Mouse (Mus musculus): Measurements from ENCODE around the gene Spata20. TPM values are rescaled to one million over a fixed set of nuclear protein-coding genes. Genes with fewer than 3 reads are reported as not detected.

The Spata20 gene
- polyA plus RNA-seq, 1 experiment from 2014 or later, result 1.2 TPM

DNA sequence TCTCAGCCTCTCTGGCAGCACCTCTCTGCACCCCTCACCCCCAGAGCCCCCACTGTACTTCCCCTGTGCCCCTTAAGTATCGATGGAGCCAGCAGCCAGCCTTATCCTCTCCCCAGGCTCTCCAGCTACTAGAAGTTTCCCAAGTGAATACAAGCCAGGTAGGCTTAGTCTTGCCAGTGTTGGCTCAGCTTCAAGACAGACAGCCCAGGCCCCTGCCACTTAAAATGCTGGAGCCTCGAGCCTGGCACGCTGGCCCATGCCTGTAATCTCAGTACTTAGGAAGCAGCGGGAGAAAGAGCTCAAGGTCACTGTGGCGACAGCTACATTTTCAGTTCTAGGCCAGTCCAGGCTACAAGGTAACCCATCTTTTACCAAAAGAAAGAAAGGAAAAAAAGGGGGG, 36.1 kb downstream of the Spata20 start:
- no peaks in the 10 kb centered on the region for H3K27me3 ChIP-seq
- H3K9me3 ChIP-seq (replicated peaks), result no peaks in the 10 kb centered on the region
- peaks cover 44% of the 10 kb centered on the region for H3K4me1 ChIP-seq
- peak overlapping the region; percentile 29; the same call in 1 of the 2 replicates for H3K27ac ChIP-seq (replicated peaks)
- no peak for ATAC-seq (ENCODE audit: insufficient number of reproducible peaks, low FRiP score, low TSS enrichment, low read depth)
- WGBS, result 54% methylated on average over 5 of the region's 5 CpGs
- no peak overlapping the region for H3K4me2 ChIP-seq (replicated peaks)
- no peak overlapping the region for H3K4me3 ChIP-seq (replicated peaks)
- no peak overlapping the region for H3K9ac ChIP-seq
- peaks cover 11% of the 10 kb centered on the region; the same call in 1 of the 2 replicates for H3K36me3 ChIP-seq

DNA sequence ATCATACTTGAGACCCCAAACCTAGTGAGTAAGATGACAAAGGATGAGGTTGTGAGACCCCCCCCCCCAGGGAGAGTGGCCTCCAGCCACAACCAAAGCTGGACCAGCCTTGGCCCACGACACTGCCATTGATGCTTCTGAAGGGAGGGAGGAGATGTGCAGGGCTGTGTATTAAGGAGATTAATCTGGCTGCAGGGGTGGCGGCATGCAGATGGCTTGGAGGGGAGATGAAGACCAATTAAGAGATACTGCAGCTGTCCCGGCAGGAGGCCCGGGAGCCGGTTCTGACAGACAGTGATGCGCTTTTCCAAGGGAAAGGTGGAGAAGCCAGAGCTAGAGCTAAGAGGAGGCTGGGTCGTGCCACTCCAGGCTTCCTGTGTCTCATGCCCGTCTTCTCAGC, 36.7 kb downstream of the Spata20 start:
- H3K36me3 ChIP-seq, result peaks cover 8% of the 10 kb centered on the region; the same call in 1 of the 2 replicates
- H3K4me1 ChIP-seq, result peaks cover 43% of the 10 kb centered on the region
- no peaks in the 10 kb centered on the region for H3K27me3 ChIP-seq
- no peak overlapping the region for H3K27ac ChIP-seq (replicated peaks)
- 52% methylated on average over 8 of the region's 8 CpGs for WGBS
- no peak for ATAC-seq (ENCODE audit: insufficient number of reproducible peaks, low FRiP score, low TSS enrichment, low read depth)
- H3K9me3 ChIP-seq (replicated peaks), result no peaks in the 10 kb centered on the region
- H3K4me3 ChIP-seq (replicated peaks), result no peak overlapping the region
- H3K4me2 ChIP-seq (replicated peaks), result no peak overlapping the region
- no peak overlapping the region for H3K9ac ChIP-seq

DNA sequence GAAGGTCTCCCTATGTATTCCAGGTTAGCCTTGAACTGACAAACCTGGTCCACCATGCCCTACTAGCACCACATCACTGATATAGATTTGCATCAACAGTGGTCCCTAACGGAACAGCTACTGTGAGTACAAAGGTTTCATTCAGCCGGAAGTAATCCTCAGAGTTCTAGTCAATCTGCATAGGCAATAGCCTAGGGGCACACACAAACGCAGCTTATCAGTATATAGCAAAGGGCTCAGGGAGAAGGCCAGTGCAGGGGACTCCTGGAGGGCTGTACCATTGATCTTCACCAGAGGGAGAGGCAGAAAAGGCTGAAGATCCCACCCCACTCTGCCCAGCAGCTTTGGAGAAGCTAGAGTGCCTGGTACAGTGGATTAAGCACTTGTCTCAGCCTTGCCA, 39.0 kb downstream of the Spata20 start:
- WGBS, result 26% methylated on average over 3 of the region's 3 CpGs
- Histone ChIP-seq H3K27me3 (no peaks in the 10 kb centered on the region), H3K4me2 (replicated peaks) (no peak overlapping the region), H3K9ac (no peak overlapping the region), H3K9me3 (replicated peaks) (no peaks in the 10 kb centered on the region), H3K4me1 (peaks cover 58% of the 10 kb centered on the region), H3K27ac (replicated peaks) (0 out of 2 replicates have a peak overlapping the region, but pooled peaks have one; percentile 7), H3K4me3 (replicated peaks) (no peak overlapping the region), H3K36me3 (peaks cover 16% of the 10 kb centered on the region; the same call in 1 of the 2 replicates)
- ATAC-seq (ENCODE audit: insufficient number of reproducible peaks, low FRiP score, low TSS enrichment, low read depth), result no peak

DNA sequence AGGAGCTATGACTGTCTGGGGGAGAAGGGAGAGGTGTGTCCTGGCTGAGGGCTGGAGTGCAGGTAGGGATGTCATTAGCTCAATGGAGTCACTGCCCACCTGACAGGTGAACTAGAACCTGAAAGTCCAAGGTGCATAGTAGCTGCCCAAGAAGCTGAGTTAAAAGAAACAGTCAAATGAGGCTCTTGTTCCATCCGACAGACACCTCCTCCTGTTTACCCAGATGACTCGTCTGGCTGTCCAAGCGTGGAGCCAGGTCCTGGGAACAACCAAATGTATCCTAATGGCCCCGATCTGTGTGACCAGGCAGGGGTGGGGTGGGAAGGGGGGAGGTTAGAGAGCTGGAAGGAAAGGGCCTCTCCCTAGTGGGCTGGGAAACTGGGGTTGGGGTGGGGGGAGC, 40.7 kb downstream of the Spata20 start:
- Histone ChIP-seq H3K27me3 (no peaks in the 10 kb centered on the region), H3K4me3 (replicated peaks) (no peak overlapping the region), H3K27ac (replicated peaks) (no peak overlapping the region), H3K9me3 (replicated peaks) (no peaks in the 10 kb centered on the region), H3K4me1 (peaks cover 46% of the 10 kb centered on the region), H3K4me2 (replicated peaks) (no peak overlapping the region), H3K9ac (no peak overlapping the region), H3K36me3 (peaks cover 26% of the 10 kb centered on the region; the same call in 1 of the 2 replicates)
- WGBS, result 39% methylated on average over 4 of the region's 4 CpGs
- no peak for ATAC-seq (ENCODE audit: insufficient number of reproducible peaks, low FRiP score, low TSS enrichment, low read depth)

DNA sequence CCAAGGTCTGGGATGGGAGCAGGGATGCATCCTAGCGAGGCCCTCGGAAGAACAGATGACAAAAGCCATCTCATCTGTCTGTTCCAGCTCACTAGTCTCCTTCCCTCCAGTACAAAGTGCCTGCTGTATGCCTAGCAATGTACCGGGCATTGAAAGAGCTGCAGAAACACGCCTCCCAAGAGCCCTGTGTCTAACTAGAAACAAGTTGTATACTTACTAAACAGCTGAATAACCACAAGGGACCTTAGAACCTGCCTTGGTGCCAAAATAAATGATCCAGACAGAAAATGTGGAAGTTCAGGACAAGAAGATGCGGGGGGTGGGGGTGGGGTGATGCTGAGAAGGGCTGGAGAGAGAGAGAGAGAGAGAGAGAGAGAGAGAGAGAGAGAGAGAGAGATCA, 41.1 kb downstream of the Spata20 start:
- no peaks in the 10 kb centered on the region for H3K27me3 ChIP-seq
- ATAC-seq (ENCODE audit: insufficient number of reproducible peaks, low FRiP score, low TSS enrichment, low read depth), result no peak
- H3K27ac ChIP-seq (replicated peaks), result no peak overlapping the region
- H3K4me2 ChIP-seq (replicated peaks), result no peak overlapping the region
- 44% methylated on average over 5 of the region's 5 CpGs for WGBS
- H3K4me3 ChIP-seq (replicated peaks), result no peak overlapping the region
- H3K36me3 ChIP-seq, result peaks cover 26% of the 10 kb centered on the region; the same call in 1 of the 2 replicates
- no peak overlapping the region for H3K9ac ChIP-seq
- peaks cover 42% of the 10 kb centered on the region for H3K4me1 ChIP-seq
- H3K9me3 ChIP-seq (replicated peaks), result no peaks in the 10 kb centered on the region

DNA sequence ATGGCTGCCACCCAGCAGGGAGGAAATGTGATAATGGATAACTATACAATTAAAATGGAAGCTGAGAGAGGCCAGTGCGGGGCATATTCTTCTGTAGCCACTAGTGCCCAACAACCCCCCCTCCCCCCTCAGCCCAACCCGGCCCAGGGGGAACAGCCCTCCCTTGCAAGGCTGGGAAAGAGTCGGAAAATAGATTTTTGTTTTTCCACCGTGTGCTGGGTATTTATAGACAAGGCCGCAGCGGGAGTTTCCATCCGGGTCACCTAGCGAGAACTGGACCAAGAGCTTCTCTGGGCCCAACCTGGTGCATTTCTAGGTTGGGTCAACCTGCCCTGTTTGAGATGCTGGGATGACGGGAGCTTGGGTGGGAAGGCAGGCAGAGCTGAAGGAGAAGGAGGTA, 44.2 kb downstream of the Spata20 start:
- no peaks in the 10 kb centered on the region for H3K27me3 ChIP-seq
- 75% methylated on average over 9 of the region's 9 CpGs for WGBS
- no peak for ATAC-seq (ENCODE audit: insufficient number of reproducible peaks, low FRiP score, low TSS enrichment, low read depth)
- no peak overlapping the region for H3K4me2 ChIP-seq (replicated peaks)
- peaks cover 30% of the 10 kb centered on the region for H3K36me3 ChIP-seq
- no peak overlapping the region for H3K9ac ChIP-seq
- no peak overlapping the region for H3K4me3 ChIP-seq (replicated peaks)
- peaks cover 35% of the 10 kb centered on the region for H3K4me1 ChIP-seq
- no peaks in the 10 kb centered on the region for H3K9me3 ChIP-seq (replicated peaks)
- no peak overlapping the region for H3K27ac ChIP-seq (replicated peaks)

DNA sequence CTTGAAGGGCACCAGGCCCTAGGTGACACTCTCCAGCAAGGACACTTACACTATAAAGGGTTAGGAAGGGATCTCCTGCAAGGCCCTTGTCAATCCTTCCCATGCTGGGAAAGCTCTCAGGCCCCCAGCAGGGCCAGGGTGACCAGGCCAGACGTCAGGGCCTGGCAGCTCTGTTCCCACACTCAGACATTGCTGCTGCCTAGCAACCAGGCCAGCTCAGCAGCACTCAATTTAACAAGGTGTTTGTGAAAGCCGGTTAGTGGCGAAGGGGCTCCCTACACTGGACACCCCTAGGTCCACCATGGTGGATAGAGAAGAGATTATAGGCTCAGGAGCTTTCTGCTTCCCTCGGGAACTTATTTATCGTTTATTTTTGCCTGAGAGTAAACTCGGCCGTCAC, 44.9 kb downstream of the Spata20 start:
- 56% methylated on average over 7 of the region's 7 CpGs for WGBS
- Histone ChIP-seq H3K36me3 (peaks cover 30% of the 10 kb centered on the region), H3K9me3 (replicated peaks) (no peaks in the 10 kb centered on the region), H3K4me2 (replicated peaks) (no peak overlapping the region), H3K27me3 (no peaks in the 10 kb centered on the region), H3K27ac (replicated peaks) (no peak overlapping the region), H3K9ac (no peak overlapping the region; the same call in 1 of the 2 replicates), H3K4me3 (replicated peaks) (no peak overlapping the region), H3K4me1 (peaks cover 34% of the 10 kb centered on the region)
- no peak for ATAC-seq (ENCODE audit: insufficient number of reproducible peaks, low FRiP score, low TSS enrichment, low read depth)

DNA sequence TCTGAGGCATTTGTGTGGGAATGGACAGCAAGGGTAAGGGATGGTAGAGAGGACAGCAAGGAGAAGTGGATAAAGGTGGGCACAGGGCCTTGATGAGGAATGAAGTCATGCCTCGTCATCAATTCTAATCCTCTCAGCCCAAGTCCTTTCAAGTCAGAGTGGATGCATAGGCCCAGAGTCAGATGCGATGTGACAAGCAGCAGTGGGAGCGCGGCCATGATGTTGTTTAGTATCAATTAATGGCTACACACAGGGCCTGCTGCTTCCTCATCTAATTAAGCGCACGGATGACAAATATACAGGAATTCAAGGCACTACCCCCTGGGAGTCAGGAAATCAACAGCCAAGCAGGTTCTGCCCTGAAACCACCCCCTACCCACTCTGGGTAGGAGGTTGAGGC, 45.6 kb downstream of the Spata20 start:
- Histone ChIP-seq H3K27ac (replicated peaks) (no peak overlapping the region), H3K4me1 (peaks cover 27% of the 10 kb centered on the region), H3K9me3 (replicated peaks) (no peaks in the 10 kb centered on the region), H3K4me3 (replicated peaks) (no peak overlapping the region), H3K27me3 (no peaks in the 10 kb centered on the region), H3K36me3 (peaks cover 30% of the 10 kb centered on the region), H3K9ac (no peak overlapping the region), H3K4me2 (replicated peaks) (no peak overlapping the region)
- ATAC-seq (ENCODE audit: insufficient number of reproducible peaks, low FRiP score, low TSS enrichment, low read depth), result no peak
- WGBS, result 86% methylated on average over 6 of the region's 6 CpGs

DNA sequence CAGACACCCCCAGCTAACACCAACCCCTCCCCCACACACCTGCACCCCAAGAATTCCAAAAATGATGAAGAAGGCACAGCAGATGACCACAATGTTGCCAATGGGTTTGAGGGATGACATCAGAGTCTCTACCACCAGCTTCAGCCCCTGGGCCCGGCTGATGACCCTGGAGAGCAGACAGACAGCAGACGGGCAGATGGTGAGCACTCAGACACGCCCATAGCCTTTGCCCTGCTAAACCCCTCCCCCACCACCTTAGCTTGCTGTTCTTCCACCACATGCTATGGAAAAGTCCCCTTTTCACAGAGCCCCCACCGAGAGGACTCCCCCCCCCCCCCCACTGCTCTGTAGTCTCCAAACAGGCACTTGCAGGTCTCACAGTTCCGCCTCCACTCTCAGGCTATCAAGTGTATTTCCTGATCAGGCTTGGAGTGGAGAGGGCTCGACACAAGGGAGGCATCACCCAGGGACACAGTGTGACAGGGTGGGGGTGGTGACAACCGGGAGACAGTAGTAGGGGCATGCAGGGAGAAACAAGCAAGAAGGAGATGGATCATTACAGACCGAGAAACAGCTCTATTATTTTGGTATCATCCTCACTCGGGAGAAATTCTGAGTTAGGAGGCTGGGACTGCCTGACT, 56.8 kb downstream of the Spata20 start:
- WGBS, result 22% methylated on average over 9 of the region's 9 CpGs
- Histone ChIP-seq H3K9ac (no peak overlapping the region), H3K4me3 (replicated peaks) (no peak overlapping the region), H3K27me3 (no peaks in the 10 kb centered on the region), H3K4me2 (replicated peaks) (no peak overlapping the region), H3K27ac (replicated peaks) (peak overlapping the region; percentile 87), H3K4me1 (peaks cover 53% of the 10 kb centered on the region), H3K36me3 (peaks cover 46% of the 10 kb centered on the region), H3K9me3 (replicated peaks) (no peaks in the 10 kb centered on the region)
- ATAC-seq (ENCODE audit: insufficient number of reproducible peaks, low FRiP score, low TSS enrichment, low read depth), result peak; percentile 9; the same call in 1 of the 2 replicates

Other genes starting within 250 kb of the Spata20 start
- 6.5 and 6.8 TPM in 2 replicates for gene Wfikkn2, start 240.2 kb downstream of the Spata20 start, polyA plus RNA-seq (2015; fragmentation: Nextera tagmentation; extraction: Ambion mirVana)
- gene Gm21885, start 204.3 kb downstream of the Spata20 start, polyA plus RNA-seq (2015; fragmentation: Nextera tagmentation; extraction: Ambion mirVana), result 0.60 TPM in 1 of 2 replicates, not detected in the other
- 106 and 112 TPM in 2 replicates for gene Luc7l3, start 164.2 kb downstream of the Spata20 start, polyA plus RNA-seq (2015; fragmentation: Nextera tagmentation; extraction: Ambion mirVana)
- gene Ankrd40, start 158.2 kb downstream of the Spata20 start, polyA plus RNA-seq (2015; fragmentation: Nextera tagmentation; extraction: Ambion mirVana), result 22.9 and 24.5 TPM in 2 replicates
- 2.8 and 4.4 TPM in 2 replicates for gene Abcc3, start 93.2 kb downstream of the Spata20 start, polyA plus RNA-seq (2015; fragmentation: Nextera tagmentation; extraction: Ambion mirVana)
- gene Cacna1g, start 12.0 kb downstream of the Spata20 start, polyA plus RNA-seq (2015; fragmentation: Nextera tagmentation; extraction: Ambion mirVana), result 29.1 and 30.3 TPM in 2 replicates
- 11.7 and 11.8 TPM in 2 replicates for gene Epn3, start 13.8 kb upstream of the Spata20 start, polyA plus RNA-seq (2015; fragmentation: Nextera tagmentation; extraction: Ambion mirVana)
- gene Mycbpap, start 35.6 kb upstream of the Spata20 start, polyA plus RNA-seq (2015; fragmentation: Nextera tagmentation; extraction: Ambion mirVana), result 4.0 and 5.8 TPM in 2 replicates
- gene Rsad1, start 63.1 kb upstream of the Spata20 start, polyA plus RNA-seq (2015; fragmentation: Nextera tagmentation; extraction: Ambion mirVana), result 4.3 and 5.4 TPM in 2 replicates
- 7.5 and 12.0 TPM in 2 replicates for gene Chad, start 78.9 kb upstream of the Spata20 start, polyA plus RNA-seq (2015; fragmentation: Nextera tagmentation; extraction: Ambion mirVana)
- 5.9 and 6.1 TPM in 2 replicates for gene Acsf2, start 115.7 kb upstream of the Spata20 start, polyA plus RNA-seq (2015; fragmentation: Nextera tagmentation; extraction: Ambion mirVana)
- gene Lrrc59, start 143.6 kb upstream of the Spata20 start, polyA plus RNA-seq (2015; fragmentation: Nextera tagmentation; extraction: Ambion mirVana), result 209 and 216 TPM in 2 replicates
- gene Mrpl27, start 167.6 kb upstream of the Spata20 start, polyA plus RNA-seq (2015; fragmentation: Nextera tagmentation; extraction: Ambion mirVana), result 138 and 141 TPM in 2 replicates
- gene Eme1, start 167.8 kb upstream of the Spata20 start, polyA plus RNA-seq (2015; fragmentation: Nextera tagmentation; extraction: Ambion mirVana), result 12.9 and 15.8 TPM in 2 replicates
- gene Xylt2, start 191.3 kb upstream of the Spata20 start, polyA plus RNA-seq (2015; fragmentation: Nextera tagmentation; extraction: Ambion mirVana), result 26.3 and 27.3 TPM in 2 replicates
- gene Gm11541, start 218.3 kb upstream of the Spata20 start, polyA plus RNA-seq (2015; fragmentation: Nextera tagmentation; extraction: Ambion mirVana), result 0.45 and 0.79 TPM in 2 replicates

Data from embryonic facial prominence, embryonic 15.5 days (tissue).